Mouse (Mus musculus) spleen, postnatal 36 days (tissue): ENCODE measurements around the gene Dact2.

ENCODE experiments used
- DNase-seq, 2 experiments: peaks; one replicate each; pipeline ENCODE4 v3.0.0; 2022; ENCODE audit warnings: low spot score in 2 of 2, mixed read lengths in 1 of 2

Gene Dact2

DNA sequence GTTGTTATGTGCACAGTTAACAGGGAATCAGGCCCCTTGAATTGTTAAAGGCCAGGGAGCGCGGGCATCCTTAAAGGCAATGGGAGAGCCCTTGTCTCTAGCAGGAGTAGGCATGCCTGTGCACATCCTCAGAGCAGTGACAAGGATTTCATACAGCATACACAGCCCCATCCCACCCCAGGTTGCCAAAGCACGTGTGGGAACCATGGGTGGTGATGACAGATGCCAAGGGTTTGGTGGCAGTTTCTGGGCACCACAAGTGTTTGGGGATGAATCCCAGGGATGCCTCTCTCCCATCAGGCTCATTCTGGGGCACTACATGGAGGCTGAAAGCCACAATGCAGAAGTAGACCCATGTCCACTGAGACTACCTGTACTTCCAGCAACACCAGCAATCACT lies 29.7 kb downstream of the Dact2 start:
- DNase-seq, result no peak

DNA sequence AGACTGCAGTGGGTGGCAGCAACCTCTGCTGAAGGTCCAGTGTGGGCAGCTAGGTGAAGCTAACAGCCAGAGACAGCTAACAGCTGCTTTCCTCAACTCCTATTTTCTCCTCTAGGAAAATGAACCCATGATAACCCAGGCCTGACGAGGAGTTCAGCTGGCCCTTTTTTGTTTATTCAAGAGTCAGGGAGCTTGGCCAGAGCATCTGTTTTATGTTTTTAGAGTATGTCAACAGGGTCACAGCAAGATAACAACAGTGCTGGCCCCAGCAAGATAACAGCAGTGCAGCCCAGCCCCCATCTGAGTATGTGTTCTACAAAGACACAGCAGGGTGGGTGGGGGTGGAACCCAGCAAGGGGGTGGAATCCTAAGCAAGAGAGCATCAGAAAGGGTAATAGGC lies 30.6 kb downstream of the Dact2 start:
- DNase-seq, result no peak

DNA sequence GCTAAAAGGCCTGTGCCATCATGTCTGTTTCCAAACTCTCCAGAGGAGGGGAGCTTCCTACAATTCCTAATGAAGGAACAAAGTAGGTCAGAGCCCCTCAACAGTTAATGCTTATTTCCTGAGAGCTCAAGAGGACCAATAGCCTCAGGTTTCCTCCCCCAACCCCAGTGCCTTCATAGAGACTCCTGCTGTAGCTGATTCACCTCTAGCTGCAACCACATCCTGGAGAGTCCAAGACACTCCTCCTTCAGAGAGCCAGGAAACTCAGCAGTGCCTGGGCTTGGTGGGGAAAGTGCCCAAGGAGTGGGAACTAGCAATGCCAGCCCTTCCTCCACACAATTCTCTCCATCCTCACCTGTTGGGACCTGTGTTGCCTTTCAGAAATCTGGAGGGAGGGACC lies 31.4 kb downstream of the Dact2 start:
- peak; percentile 10 for DNase-seq

DNA sequence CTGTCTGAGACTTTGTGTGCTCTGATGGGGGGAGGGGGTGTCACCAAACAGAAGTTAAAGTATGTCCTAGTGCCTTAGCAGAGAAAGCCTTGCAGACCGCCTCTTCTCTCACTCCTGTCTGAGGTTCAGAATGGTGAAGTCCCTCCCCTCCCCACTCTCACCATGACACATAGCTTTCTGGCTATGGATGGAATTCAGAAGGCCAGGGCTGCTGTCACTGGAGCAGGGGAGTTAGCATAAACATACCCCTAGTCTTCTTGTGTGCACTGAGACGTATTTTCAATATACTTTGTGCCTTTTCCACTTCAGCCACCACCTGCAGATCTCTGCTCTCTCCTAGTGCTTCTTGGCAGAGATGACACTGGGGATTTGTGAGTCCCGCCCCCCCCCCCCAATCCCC lies 31.9 kb downstream of the Dact2 start:
- no peak for DNase-seq

DNA sequence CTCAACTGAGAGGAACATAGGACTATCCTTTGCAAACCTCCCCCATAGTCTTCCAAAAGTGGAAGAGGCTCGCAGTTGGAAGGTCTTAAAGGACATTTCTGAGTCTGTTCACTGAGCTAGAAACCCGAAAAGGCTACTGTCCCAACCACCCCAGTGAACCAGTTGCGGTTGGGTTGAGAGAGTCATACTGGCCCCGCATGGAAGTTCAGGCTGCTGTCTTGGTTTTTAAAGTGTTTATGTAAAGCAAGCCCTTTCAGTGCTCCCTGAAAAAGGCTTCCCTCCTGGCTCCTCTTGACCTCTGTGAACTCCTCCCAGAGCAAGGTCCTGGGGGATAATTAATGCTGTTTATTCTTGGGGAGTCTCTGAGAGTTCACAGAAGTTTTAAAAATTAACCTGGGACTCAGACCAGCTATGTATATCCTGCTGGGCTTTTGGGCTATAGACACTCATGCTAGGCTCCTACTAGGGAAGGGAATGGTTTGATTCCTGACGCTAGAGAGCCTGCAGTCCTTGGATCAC lies 33.1 kb downstream of the Dact2 start:
- DNase-seq, result no peak

DNA sequence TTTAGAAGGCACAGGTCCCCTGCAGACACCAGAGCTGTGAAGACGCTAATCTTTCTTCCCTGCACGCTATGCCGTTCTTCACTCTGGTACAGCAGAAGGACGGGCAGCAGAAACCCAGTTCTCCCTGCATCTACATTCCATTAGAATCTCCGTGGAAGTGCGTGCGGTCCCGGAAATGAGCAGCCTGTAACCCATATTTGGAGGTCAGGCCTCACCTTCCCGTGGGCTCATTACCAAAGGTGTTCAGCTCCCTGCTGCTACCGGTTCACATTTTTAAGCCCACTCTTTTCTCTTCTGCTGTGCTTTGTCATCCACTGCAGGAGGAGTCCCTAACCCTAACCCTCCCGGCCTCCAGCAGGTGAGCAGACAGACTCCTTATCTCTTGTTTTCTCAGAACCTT lies 34.7 kb downstream of the Dact2 start:
- DNase-seq, result no peak

DNA sequence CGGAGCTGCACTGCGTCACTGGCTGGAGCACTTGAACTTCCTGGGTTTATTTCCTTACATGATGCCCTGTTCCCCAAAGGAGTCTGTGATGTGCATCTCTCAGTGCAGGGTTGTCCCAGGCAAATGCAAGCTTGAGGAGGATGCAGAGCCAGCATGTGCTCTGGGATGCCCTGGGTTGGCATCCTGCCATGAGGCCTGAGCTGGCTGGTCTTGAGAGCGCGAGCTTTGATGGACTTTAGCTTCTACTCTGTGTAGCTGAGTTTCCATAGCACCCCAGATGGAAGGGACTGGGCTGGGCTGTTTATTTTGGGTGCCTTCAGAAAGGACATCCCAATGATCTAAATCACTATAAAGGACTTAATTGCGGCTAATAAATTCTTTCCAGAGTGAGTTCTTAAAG lies 36.5 kb downstream of the Dact2 start:
- no peak for DNase-seq

DNA sequence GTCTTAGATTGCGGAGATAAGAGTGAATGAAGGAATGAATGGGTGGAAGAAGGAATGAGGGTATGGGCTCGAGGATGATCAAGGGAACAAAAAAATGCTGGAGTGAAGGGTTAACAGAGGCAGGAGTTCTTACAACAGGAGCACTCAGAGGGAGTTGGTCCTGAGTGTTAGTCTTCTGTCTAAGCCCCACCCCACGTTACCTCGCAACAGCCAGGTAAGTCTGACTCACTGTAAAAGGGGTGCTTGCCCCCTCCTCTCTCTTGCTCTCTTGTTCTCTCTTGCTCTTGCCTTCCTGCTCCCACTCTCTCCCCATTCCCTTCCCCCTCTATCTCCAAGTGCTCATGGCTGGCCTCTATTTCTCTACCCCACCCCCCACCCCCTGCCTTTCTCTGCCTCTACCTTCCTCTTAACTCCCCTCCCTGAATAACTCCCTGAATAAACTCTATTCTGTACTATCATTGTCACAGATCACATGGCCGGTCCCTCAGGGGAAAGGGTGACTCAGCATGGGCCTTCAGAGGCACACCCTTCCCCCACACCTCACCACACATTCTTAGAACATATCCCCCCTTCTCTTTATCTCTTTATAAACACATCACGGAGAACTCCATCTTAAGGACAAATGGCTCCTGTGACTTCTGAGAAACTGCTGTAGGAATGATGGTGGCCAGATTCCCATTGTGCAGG lies 37.2 kb downstream of the Dact2 start:
- DNase-seq, result no peak

DNA sequence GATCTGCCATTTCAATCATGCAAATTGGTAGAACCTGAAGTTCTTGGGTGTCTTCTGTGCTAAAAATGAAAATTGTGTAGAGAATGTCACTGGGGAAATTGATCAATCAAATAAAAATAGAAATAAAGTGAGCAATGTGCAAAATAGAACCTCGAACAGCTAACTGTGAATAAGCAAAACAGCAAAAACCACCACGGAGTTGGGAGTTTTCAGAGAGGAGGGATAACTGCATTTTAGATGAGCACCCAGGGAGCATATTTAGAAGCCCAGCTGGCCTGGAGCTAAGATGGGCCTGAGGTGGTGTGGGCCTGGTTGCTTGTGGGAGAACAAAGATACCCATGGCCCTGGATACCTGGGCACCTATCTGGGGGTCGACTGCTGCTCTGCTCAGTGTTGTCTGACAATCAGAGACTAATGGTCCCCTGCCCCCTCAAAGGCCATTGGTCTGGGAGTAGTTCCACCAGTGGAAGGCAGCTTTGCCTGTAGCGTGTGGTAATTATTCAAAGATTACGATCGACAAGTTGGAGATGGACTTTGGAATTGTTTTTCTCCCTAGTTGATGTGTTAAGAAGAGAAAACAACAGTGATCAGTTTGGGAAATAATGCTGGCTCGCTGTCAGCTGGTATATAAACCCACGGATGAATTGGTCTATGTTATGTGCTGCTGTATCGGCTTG lies 38.0 kb downstream of the Dact2 start:
- DNase-seq, result no peak

DNA sequence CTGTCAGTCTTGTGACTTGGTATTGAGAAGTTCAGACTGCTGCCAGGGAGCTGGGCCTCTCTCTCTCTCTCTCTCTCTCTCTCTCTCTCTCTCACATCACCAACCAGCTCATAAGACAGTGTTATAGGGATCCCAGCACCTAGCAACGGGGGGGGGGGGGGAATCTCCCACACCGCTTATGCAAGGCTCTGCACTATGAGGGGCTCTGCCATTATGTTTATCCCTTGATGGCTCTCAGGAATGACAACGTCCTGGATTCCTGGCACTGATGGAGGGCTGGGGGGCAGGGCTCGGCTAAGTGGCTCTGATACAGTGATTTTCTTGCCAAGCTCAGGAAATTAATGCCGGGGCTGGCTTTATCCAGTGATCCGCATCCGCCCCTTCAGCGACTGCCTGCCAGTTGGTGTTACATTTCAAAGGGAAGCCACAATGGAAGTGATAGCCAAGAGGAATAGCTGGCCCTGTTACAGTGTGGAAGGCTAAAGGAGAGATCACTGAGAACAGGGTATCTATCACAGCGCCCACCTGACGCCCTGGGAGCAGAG lies 38.7 kb downstream of the Dact2 start:
- DNase-seq, result no peak

DNA sequence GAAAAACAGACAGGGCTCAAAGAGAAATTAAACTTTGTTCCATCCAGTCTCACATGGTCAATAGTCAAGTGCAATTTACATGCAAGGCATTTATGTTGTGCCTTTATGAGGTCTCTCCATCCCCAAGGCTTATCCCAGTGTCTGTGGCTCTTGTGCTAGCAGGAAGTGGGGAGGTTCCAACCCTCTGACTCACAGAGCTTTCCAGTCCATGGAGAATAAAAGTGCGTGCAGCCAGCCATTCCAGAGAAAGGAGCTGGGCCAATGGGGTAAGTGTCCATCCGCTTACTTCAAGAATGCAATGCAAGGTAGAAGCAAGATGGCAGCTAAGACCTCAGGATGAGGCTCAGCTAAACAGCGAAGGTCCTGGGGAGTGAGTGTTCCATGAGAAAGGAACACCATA lies 43.3 kb downstream of the Dact2 start:
- no peak for DNase-seq

DNA sequence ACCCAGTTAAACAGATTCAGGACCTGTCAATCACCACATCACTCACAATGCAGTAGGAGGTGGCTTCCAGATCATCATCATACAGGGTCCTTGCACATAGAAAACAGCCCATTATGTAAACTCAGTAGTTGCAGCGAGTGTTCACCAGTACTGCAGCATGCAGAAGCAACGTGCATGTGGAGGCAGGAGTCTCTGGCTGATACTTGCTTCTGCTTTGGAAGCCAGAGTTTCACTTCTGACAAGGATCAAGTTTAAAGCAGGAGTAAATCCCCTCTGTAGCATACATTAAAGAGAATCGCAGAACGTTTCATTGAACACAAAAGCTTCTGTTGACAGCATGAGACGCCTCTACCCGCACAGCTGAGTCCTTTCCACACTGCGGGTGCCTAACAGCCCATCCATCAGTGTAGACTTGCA lies 46.3 kb downstream of the Dact2 start:
- no peak for DNase-seq
